ENCODE assay signal across 10 mouse cellular contexts in the genomic region with DNA sequence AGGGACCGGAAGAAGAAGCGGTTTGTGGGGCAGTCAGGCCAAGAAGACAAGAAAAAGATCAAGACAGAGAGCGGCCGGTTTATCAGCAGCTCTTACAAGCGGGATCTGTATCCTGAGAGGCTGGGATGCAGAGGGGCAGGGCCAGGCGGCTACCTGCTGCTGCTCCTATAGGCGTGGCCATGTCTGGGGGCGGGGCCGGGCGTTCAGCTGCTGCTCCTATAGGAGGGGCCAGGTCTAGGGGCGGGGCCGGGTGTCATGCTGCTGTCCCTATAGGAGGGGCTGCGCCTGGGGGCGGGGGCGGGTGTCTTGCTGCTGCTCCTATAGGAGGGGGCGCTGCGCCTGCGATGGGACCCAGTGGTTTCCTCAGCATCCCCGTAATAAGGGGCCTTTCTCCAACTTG. TPM values are rescaled to one million over a fixed set of nuclear protein-coding genes. Genes with fewer than 3 reads are reported as not detected.
DNase-seq lines count a peak whose midpoint lies in the region; ATAC-seq lines count a peak whose summit lies in the region.
"Had no signal": no experiment of that assay in that cellular context is flagged by ENCODE, and none has a peak within 500 bp of the region (broad histone marks: within the 10 kb centered on the region; RNA-seq: fewer than 3 reads in every experiment).

No protein-coding gene starts in this region.

- peak; percentile 85 for DNase-seq in forebrain, embryonic 11.5 days (ENCODE audit: low spot score)
- peak; percentile 36 for DNase-seq in thymus, postnatal 25 days
- no peak for DNase-seq in thymus, adult 18-20 months
- DNase-seq in liver, embryonic 13.5 days = peak; percentile 33
- peak; percentile 60 for DNase-seq in yolk sac, embryonic 10.5 days (ENCODE audit: low spot score)
- DNase-seq in layer of hippocampus, adult 9-11 months = no peak
- DNase-seq: heart, adult 18-20 months had no signal

- H3K27ac ChIP-seq in forebrain, embryonic 11.5 days (ENCODE audit: low read depth, low read length) = no peak overlapping the region
- H3K27ac ChIP-seq in forebrain, embryonic 15.5 days (replicated peaks) = no peak overlapping the region
- no peak overlapping the region for H3K27ac ChIP-seq in liver, embryonic 13.5 days

- H3K9ac ChIP-seq in forebrain, embryonic 11.5 days (ENCODE audit: low read length) = no peak overlapping the region
- no peak overlapping the region for H3K9ac ChIP-seq in forebrain, embryonic 15.5 days (replicated peaks)
- H3K9ac ChIP-seq in liver, embryonic 13.5 days = no peak overlapping the region

- no peaks in the 10 kb centered on the region; the same call in 1 of the 2 replicates for H3K27me3 ChIP-seq in forebrain, embryonic 11.5 days (ENCODE audit: control insufficient read depth, insufficient read depth, low read length)
- no peaks in the 10 kb centered on the region for H3K27me3 ChIP-seq in forebrain, embryonic 15.5 days
- H3K27me3 ChIP-seq in liver, embryonic 13.5 days = peaks cover 22% of the 10 kb centered on the region

- H3K4me2 ChIP-seq in forebrain, embryonic 11.5 days (ENCODE audit: low read depth, low read length, severe bottlenecking) = no peak overlapping the region
- no peak overlapping the region for H3K4me2 ChIP-seq in forebrain, embryonic 15.5 days (replicated peaks)
- H3K4me2 ChIP-seq in liver, embryonic 13.5 days = no peak overlapping the region

- peak; percentile 54 for ATAC-seq in forebrain, embryonic 11.5 days (replicated peaks; ENCODE audit: low FRiP score)
- no peak; the same call in 1 of the 2 replicates for ATAC-seq in forebrain, embryonic 15.5 days (replicated peaks)
- ATAC-seq in liver, embryonic 13.5 days (ENCODE audit: low read depth) = peak; percentile 70
- no peak for ATAC-seq in erythroid progenitor cell, adult 5-6 weeks (replicated peaks; ENCODE audit: low FRiP score, poor library complexity, severe bottlenecking)

- peaks cover 5% of the 10 kb centered on the region; the same call in 1 of the 2 replicates for H3K36me3 ChIP-seq in forebrain, embryonic 11.5 days (ENCODE audit: control insufficient read depth, insufficient read depth, low read length)
- H3K36me3 ChIP-seq in forebrain, embryonic 15.5 days = peaks cover 48% of the 10 kb centered on the region
- H3K36me3 ChIP-seq in liver, embryonic 13.5 days = peaks cover 68% of the 10 kb centered on the region

- H3K4me1 ChIP-seq in forebrain, embryonic 11.5 days (replicated peaks; ENCODE audit: control insufficient read depth, insufficient read depth, low read length) = no peaks in the 10 kb centered on the region
- peaks cover 13% of the 10 kb centered on the region; the same call in 1 of the 2 replicates for H3K4me1 ChIP-seq in forebrain, embryonic 15.5 days
- peaks cover 10% of the 10 kb centered on the region for H3K4me1 ChIP-seq in liver, embryonic 13.5 days (replicated peaks)

- H3K4me3 ChIP-seq in forebrain, embryonic 11.5 days (ENCODE audit: low read depth, low read length) = no peak overlapping the region
- no peak overlapping the region for H3K4me3 ChIP-seq in forebrain, embryonic 15.5 days
- H3K4me3 ChIP-seq in liver, embryonic 13.5 days (replicated peaks) = no peak overlapping the region

- no peaks in the 10 kb centered on the region for H3K9me3 ChIP-seq in forebrain, embryonic 11.5 days (ENCODE audit: control insufficient read depth, low read length)
- H3K9me3 ChIP-seq in forebrain, embryonic 15.5 days = no peaks in the 10 kb centered on the region
- no peaks in the 10 kb centered on the region for H3K9me3 ChIP-seq in liver, embryonic 13.5 days (replicated peaks)

- WGBS in forebrain, embryonic 11.5 days = 18% methylated on average over 19 of the region's 19 CpGs
- 25% methylated on average over 12 of the region's 19 CpGs for WGBS in forebrain, embryonic 15.5 days
- 59% methylated on average over 19 of the region's 19 CpGs for WGBS in liver, embryonic 13.5 days (ENCODE audit: insufficient replicate concordance)

RNA-seq across cellular contexts. Expression of gene Cfap73, which starts 7.6 kb away (rescaled TPM):
- not detected in 2 replicates for polyA plus RNA-seq in forebrain, embryonic 11.5 days (2014; fragmentation: Nextera tagmentation; extraction: Ambion mirVana)
- 0.47 and 1.2 TPM in 2 replicates for polyA plus RNA-seq in forebrain, embryonic 15.5 days (2015; fragmentation: Nextera tagmentation; extraction: Ambion mirVana)
- not detected in 2 replicates for polyA plus RNA-seq in liver, embryonic 13.5 days (2015; fragmentation: Nextera tagmentation; extraction: Ambion mirVana)
- not detected in 2 replicates for total RNA-seq in erythroid progenitor cell, adult 5-6 weeks (2015; ENCODE audit: low replicate concordance)
- not detected in 2 replicates for total RNA-seq in erythroid progenitor cell, adult 5-6 weeks (2017; ENCODE audit: low replicate concordance)
- total RNA-seq: heart, adult 18-20 months; left cerebral cortex, postnatal 25 days had no signal

RNA-seq across cellular contexts. Expression of gene Ddx54, which starts 13.9 kb away (rescaled TPM):
- 45.2 and 45.7 TPM in 2 replicates for polyA plus RNA-seq in forebrain, embryonic 11.5 days (2014; fragmentation: Nextera tagmentation; extraction: Ambion mirVana)
- 46.9 and 49.0 TPM in 2 replicates for polyA plus RNA-seq in forebrain, embryonic 15.5 days (2015; fragmentation: Nextera tagmentation; extraction: Ambion mirVana)
- polyA plus RNA-seq in liver, embryonic 13.5 days (2015; fragmentation: Nextera tagmentation; extraction: Ambion mirVana) = 22.9 and 26.0 TPM in 2 replicates
- total RNA-seq in erythroid progenitor cell, adult 5-6 weeks (2015; ENCODE audit: low replicate concordance) = 1.1 and 1.3 TPM in 2 replicates
- 6.4 and 8.1 TPM in 2 replicates for total RNA-seq in erythroid progenitor cell, adult 5-6 weeks (2017; ENCODE audit: low replicate concordance)

RNA-seq across cellular contexts. Expression of gene Rita1, which starts 14.0 kb away (rescaled TPM):
- polyA plus RNA-seq in forebrain, embryonic 11.5 days (2014; fragmentation: Nextera tagmentation; extraction: Ambion mirVana) = 10.2 and 10.6 TPM in 2 replicates
- 22.4 and 23.0 TPM in 2 replicates for polyA plus RNA-seq in forebrain, embryonic 15.5 days (2015; fragmentation: Nextera tagmentation; extraction: Ambion mirVana)
- polyA plus RNA-seq in liver, embryonic 13.5 days (2015; fragmentation: Nextera tagmentation; extraction: Ambion mirVana) = 5.7 and 6.5 TPM in 2 replicates
- total RNA-seq in erythroid progenitor cell, adult 5-6 weeks (2015; ENCODE audit: low replicate concordance) = 0.72 TPM in 1 of 2 replicates, not detected in the other
- total RNA-seq in erythroid progenitor cell, adult 5-6 weeks (2017; ENCODE audit: low replicate concordance) = 3.9 TPM in 1 of 2 replicates, not detected in the other

RNA-seq across cellular contexts. Expression of gene Rasal1, which starts 22.2 kb away (rescaled TPM):
- polyA plus RNA-seq in forebrain, embryonic 11.5 days (2014; fragmentation: Nextera tagmentation; extraction: Ambion mirVana) = not detected in 2 replicates
- polyA plus RNA-seq in forebrain, embryonic 15.5 days (2015; fragmentation: Nextera tagmentation; extraction: Ambion mirVana) = 2.7 and 4.2 TPM in 2 replicates
- polyA plus RNA-seq in liver, embryonic 13.5 days (2015; fragmentation: Nextera tagmentation; extraction: Ambion mirVana) = 0.18 and 0.22 TPM in 2 replicates
- 14.3 TPM in 1 of 2 replicates, not detected in the other for total RNA-seq in erythroid progenitor cell, adult 5-6 weeks (2015; ENCODE audit: low replicate concordance)
- total RNA-seq in erythroid progenitor cell, adult 5-6 weeks (2017; ENCODE audit: low replicate concordance) = not detected in 2 replicates

RNA-seq across cellular contexts. Expression of gene Iqcd, which starts 37.6 kb away (rescaled TPM):
- polyA plus RNA-seq in forebrain, embryonic 11.5 days (2014; fragmentation: Nextera tagmentation; extraction: Ambion mirVana) = 1.1 TPM in 2 replicates
- 1.5 and 2.1 TPM in 2 replicates for polyA plus RNA-seq in forebrain, embryonic 15.5 days (2015; fragmentation: Nextera tagmentation; extraction: Ambion mirVana)
- 1.8 and 1.9 TPM in 2 replicates for polyA plus RNA-seq in liver, embryonic 13.5 days (2015; fragmentation: Nextera tagmentation; extraction: Ambion mirVana)
- 2.5 TPM in 1 of 2 replicates, not detected in the other for total RNA-seq in erythroid progenitor cell, adult 5-6 weeks (2015; ENCODE audit: low replicate concordance)
- total RNA-seq in erythroid progenitor cell, adult 5-6 weeks (2017; ENCODE audit: low replicate concordance) = 3.1 and 3.3 TPM in 2 replicates
- total RNA-seq: heart, adult 18-20 months had no signal

Comparison
In these comparisons a context has a peak if more than half of its experiments do, and no peak if none do; other contexts are left out.
1. ATAC-seq: peak in forebrain, embryonic 11.5 days (single experiment) and liver, embryonic 13.5 days (single experiment); none in forebrain, embryonic 15.5 days (single experiment) and erythroid progenitor cell, adult 5-6 weeks (single experiment).
2. DNase-seq: peak in forebrain, embryonic 11.5 days (single experiment), thymus, postnatal 25 days (single experiment), liver, embryonic 13.5 days (single experiment) and yolk sac, embryonic 10.5 days (single experiment); none in thymus, adult 18-20 months (0 of 2) and layer of hippocampus, adult 9-11 months (single experiment).